Mouse (Mus musculus): ENCODE measurements around the gene Rcn3.

DNA sequence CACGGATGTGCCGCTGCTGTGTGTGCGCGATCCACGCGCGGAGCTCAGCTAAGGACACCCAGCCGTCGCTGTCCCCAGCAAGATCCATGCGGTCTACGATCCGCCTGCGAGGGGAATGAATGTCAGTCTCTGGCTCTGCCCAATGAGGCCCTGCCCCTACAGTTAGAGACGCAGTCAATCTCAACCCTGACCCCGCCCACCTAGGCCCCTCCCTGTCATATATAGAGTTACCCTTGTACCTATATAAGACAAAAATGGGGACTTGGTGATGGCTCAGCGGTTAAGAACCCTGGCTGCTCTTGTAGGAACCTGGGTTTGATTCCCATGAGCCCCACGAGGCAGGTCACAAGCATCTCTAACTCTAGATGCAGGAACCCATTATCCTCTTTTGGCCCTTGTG, 3.4 kb downstream of the Rcn3 start:
- TF ChIP-seq CTCF (IDR thresholded peaks at IDR 0.05; ENCODE audit: borderline replicate concordance, insufficient read depth, low read depth, low read length): no peak
- TF ChIP-seq POLR2A (IDR thresholded peaks at IDR 0.05; ENCODE audit: borderline replicate concordance, insufficient read depth, low read length): no peak
